Mouse (Mus musculus) lung, adult 2 months (tissue): ENCODE results near the gene Ano10.

Source experiments
- CTCF ChIP-seq: fragments of 200-500 bp; IDR thresholded peaks from 2 replicates; pipeline ENCODE4 v1.5.1; 2011; ENCODE audit warnings: mild to moderate bottlenecking, low read length, control low read depth; ENCODE audit not compliant: insufficient read depth
- POLR2A ChIP-seq: fragments of 200-500 bp; IDR thresholded peaks from 2 replicates; pipeline ENCODE4 v1.6.1; 2011; ENCODE audit warnings: low read depth, mild to moderate bottlenecking, control low read depth, low read length, borderline replicate concordance; ENCODE audit errors: extremely low read depth

GRCm38 (mm10) chr9:122245471-122245870 lies 48.8 kb downstream of the Ano10 start:
- TF ChIP-seq POLR2A (no peak), CTCF (no peak)
